Mouse (Mus musculus) neural tube, embryonic 13.5 days (tissue): ENCODE measurements around the gene Faf1. TPM values are rescaled to one million over a fixed set of nuclear protein-coding genes. Genes with fewer than 3 reads are reported as not detected.

ENCODE experiments used
- polyA plus RNA-seq: library from polyadenylated mRNA; unstranded; fragments of >200 nt; fragmentation: Nextera tagmentation; extraction: Ambion mirVana; gene quantifications from 2 replicates; pipeline ENCODE4 v1.2.1, GENCODE M21; 2015

The Faf1 gene
- polyA plus RNA-seq, 1 experiment from 2014 or later: 33.6 TPM

Other genes with a start within 250 kb of the Faf1 start
- 66.7 and 72.5 TPM in 2 replicates for gene Rnf11, start 191.9 kb upstream of the Faf1 start, polyA plus RNA-seq
- gene 4930522H14Rik, start 145.3 kb upstream of the Faf1 start, polyA plus RNA-seq: not detected in 2 replicates
- gene Cdkn2c, start 9.4 kb upstream of the Faf1 start, polyA plus RNA-seq: 2.6 and 2.9 TPM in 2 replicates